Mouse (Mus musculus) right cerebral cortex, adult 18-20 months (tissue): ENCODE measurements around the gene Brinp1.

Experiments used
- DNase-seq: peaks from one replicate; pipeline ENCODE4 v3.0.0; 2022; ENCODE audit warnings: mixed read lengths

The Brinp1 gene

GRCm38 (mm10) chr4:68806502-68806901 lies 147.7 kb downstream of the Brinp1 start:
- no peak for DNase-seq

- peak; percentile 53 for DNase-seq
Measured at GRCm38 (mm10) chr4:68801923-68802855, 152.0 kb downstream of the Brinp1 start.

- DNase-seq = no peak
Measured at GRCm38 (mm10) chr4:68790003-68790402, 164.2 kb downstream of the Brinp1 start.

GRCm38 (mm10) chr4:68788477-68788999 lies 165.7 kb downstream of the Brinp1 start:
- DNase-seq = peak; percentile 28

GRCm38 (mm10) chr4:68787642-68788041 lies 166.6 kb downstream of the Brinp1 start:
- DNase-seq = no peak

- peak; percentile 32 for DNase-seq
Measured at GRCm38 (mm10) chr4:68768256-68768655, 185.9 kb downstream of the Brinp1 start.

- no peak for DNase-seq
Measured at GRCm38 (mm10) chr4:68767393-68767792, 186.8 kb downstream of the Brinp1 start.

- DNase-seq = peak; percentile 65
Measured at GRCm38 (mm10) chr4:68765772-68766573, 188.2 kb downstream of the Brinp1 start.

GRCm38 (mm10) chr4:68764937-68765336 lies 189.3 kb downstream of the Brinp1 start:
- DNase-seq = no peak

GRCm38 (mm10) chr4:68720983-68721382 lies 233.2 kb downstream of the Brinp1 start:
- DNase-seq = no peak
